Mouse (Mus musculus): ENCODE measurements around the gene Gramd1b. TPM values are rescaled to one million over a fixed set of nuclear protein-coding genes. Genes with fewer than 3 reads are reported as not detected.

Gene Gramd1b
- polyA plus RNA-seq, 3 experiments from 2014 or later = 69.8 to 81.5 (median 80.6) TPM

DNA sequence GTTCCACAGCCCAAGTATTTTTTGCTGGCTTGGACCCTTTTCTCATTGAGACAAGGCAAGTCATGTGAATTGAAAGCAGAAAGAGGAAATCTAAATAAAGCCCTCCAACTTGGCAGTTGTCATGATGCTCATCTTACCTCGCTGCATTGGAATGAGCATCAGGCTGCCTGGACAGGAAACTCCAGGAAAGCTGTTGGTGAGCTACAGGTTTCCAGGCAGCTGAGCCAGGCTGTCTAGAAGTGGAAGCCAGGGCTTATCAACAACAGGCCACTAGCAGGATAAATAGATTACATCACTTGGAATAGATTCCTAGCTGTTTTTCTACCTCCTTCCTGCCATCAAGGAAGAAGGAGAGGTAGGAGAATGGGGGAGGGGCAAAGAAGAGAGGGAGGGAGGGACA is 282.1 kb downstream of the Gramd1b start:
- ATAC-seq = no peak

DNA sequence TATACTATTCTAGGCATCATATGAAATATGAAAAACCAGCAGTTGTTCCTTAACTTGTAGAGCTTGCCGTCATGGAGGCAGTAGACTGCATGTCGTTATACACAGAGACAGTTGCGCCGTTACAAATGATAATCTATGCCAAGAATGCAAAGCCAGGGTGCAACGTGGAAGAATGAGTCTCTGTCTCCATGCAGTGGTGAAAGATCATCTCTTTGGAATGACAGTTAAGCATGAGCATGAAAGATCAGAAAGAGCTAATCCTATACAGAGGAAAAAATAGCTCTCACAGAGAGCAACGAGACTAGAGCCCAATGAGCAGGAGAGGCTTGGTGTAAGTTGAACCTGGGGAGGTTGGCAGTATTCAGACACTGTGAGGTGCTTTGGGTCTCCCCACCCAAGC is 284.5 kb downstream of the Gramd1b start:
- ATAC-seq = no peak

DNA sequence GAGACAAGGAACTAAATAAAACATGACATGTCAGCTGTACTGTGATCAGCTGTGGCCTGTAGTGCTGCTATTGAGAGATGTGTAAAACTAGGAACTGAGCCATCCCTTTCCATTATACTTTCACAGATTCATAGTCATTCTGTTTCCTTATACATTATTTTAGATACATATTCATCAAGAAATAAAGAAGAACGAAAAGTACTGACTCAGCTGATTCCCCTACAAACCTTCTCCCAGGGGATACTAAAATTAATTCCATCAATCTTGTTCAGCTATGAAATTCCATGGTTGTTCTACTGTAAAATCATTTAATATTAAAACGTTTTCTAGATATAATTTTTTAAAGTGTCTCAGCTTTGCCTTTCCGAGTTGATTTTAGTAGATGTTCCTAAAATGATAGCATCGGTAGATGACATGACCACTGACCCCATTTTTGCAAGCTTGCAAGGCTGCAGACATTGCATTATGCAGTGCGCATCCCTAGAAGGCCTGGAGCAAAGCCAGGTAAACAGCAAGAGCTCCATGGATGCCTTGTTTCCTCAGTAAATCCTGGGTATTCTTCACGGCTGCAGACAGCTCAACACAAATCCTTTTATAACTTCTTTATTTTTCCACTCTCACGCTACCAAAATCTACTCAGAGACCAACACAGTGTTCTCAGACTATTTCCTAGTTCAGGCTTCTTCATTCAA is 285.1 kb downstream of the Gramd1b start:
- no peak for ATAC-seq

DNA sequence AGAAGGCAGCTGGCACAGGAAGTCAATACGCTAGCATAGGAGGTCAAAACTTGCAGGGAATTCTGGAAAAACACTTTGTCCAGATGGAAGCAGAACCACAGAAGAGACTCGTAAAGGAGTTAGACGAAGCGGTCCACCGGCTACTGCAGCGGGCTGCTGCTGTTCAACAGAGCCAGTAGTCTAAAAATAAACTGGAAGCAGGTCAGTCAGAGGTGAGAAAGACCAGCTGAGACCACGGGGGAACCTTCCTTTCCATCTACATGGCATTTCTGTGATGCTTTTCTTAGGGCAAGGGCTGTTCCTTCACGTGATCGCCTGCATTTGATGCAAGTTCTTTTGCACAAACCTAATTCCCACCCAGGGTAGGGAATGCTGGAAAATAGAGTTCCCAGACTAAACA is 285.7 kb downstream of the Gramd1b start:
- no peak for ATAC-seq

Other genes with a start within 250 kb of the Gramd1b start
- not detected for gene Gm21915, start 139.2 kb upstream of the Gramd1b start, polyA plus RNA-seq (2017; shearing (Covaris generic))
- gene Clmp, start 154.6 kb upstream of the Gramd1b start, polyA plus RNA-seq (2017; shearing (Covaris generic)) = not detected

Data from inflammation-experienced regulatory T-cells, adult 6 months (primary cell).